Mouse (Mus musculus) E14TG2a.4 (cell line): ENCODE results near the gene Pip5kl1.

Source experiments
- CTCF ChIP-seq: conservative IDR thresholded peaks from 2 replicates; pipeline ENCODE4 v1.5.1; 2014; ENCODE audit warnings: low read length
- NANOG ChIP-seq: IDR thresholded peaks from 2 replicates; pipeline ENCODE4 v1.6.1; 2014; ENCODE audit warnings: borderline replicate concordance, low read length, mixed read lengths
- POU5F1 ChIP-seq: IDR thresholded peaks from 2 replicates; pipeline ENCODE4 v1.6.1; 2014; ENCODE audit warnings: low read length, borderline replicate concordance

GRCm38 (mm10) chr2:32608778-32609435 lies 34.3 kb downstream of the Pip5kl1 start:
- TF ChIP-seq CTCF (no peak), POU5F1 (no peak), NANOG (no peak)
